Mouse (Mus musculus) T-helper 2 cell (primary cell): ENCODE data around the gene 4930596D02Rik.

ENCODE experiments used
- in situ Hi-C: fragments of 300-600 bp; cut with MboI, MseI; formaldehyde crosslinking; loops from one replicate; pipeline ENCODE4 v1.15.1; 2025; ENCODE audit warnings: high pct_unique_total_duplicates

The 4930596D02Rik gene

DNA sequence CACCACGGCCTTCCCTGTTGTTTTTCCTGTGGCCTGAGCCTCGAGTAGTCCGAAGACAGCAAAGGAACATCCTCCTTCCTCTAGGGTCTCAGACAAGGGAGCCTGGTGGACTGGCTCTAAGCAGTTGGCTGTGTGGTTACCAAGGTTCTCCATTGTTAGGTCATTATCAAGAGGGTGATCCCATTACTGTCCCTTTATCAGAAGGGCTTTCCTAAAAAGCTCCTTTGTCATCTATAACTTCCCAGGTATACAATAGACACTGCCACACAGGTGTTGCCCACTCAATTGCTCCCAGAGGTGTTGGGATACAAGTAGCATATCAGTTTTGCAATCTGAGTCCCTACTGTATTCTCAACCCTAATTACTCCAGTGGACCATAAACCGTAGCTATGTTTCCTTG is at the start of gene 4930596D02Rik:
4930596D02Rik (minus strand) TSS at position 101 of the 400 bp plus-strand sequence.
- in situ Hi-C loops = no loop called here

DNA sequence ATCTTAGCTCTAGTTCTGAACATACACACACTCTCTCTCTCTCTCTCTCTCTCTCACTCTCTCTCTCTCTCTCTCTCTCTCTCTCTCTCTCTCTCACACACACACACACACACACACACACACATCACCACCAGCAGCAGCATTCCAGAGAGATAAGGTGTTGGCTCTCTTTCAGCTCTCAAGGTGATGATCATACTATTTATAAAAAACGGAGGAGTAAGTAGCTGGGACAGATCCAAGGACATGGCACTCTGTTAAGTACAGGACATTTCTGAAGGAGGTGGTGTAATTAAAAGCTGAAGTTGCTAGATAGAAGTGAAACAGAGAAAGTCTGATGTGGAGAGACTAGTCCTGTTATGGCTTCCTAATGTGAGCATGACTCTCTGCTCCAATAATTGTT is 41.5 kb upstream of the 4930596D02Rik start:
- in situ Hi-C loops = loop anchor here (10.0 kb wide), 1 partner anchor 1432 kb away; no protein-coding TSS in a partner anchor

DNA sequence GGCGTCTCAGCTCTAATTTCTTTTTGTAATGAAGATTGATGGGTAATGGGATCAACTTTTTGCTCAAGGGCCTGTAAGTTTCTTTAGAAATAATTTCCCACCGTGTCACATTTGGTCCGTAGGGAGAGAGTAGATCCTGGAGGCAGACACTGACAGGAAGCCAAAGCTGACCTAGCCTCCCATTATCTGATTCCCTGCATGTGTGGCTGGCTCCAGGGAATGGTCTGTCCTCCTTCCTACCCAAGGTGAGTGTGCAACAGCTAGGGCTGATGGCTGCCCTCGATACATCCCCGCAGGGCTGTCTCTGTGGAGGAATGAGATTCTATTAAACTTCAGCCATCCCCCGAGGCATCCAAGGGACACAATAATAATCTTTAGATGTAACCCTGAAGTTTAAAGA is 33.5 kb upstream of the 4930596D02Rik start:
- in situ Hi-C loops = no loop called here

DNA sequence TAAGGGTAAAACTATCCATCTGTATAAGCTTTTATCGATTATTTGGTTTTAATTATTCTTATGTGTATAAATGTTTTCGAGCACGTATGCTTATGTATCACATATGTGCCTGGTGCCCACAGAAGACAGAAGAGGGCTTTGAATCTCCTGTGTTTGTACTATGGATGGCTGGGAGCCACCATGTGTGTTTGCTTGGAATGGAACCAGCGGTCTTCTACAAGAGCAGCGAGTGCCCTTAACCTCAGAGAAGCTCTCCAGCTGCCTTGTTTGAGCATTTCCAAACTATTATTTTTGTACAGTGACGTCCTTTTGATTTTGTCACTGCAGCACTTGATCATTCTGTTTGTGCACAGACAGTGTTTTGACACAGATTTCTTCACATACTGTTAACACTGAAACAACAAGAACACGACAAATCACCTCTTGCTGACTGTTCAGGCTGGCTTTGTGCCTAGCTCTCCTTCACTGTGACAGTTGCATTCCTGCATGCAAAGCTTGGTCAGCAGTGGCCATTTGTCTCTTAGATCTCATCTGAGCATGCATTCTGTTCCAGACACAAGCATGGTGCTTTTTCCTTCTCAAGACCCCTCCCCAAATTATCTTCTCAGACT is 30.4 kb upstream of the 4930596D02Rik start:
- in situ Hi-C loops = no loop called here

DNA sequence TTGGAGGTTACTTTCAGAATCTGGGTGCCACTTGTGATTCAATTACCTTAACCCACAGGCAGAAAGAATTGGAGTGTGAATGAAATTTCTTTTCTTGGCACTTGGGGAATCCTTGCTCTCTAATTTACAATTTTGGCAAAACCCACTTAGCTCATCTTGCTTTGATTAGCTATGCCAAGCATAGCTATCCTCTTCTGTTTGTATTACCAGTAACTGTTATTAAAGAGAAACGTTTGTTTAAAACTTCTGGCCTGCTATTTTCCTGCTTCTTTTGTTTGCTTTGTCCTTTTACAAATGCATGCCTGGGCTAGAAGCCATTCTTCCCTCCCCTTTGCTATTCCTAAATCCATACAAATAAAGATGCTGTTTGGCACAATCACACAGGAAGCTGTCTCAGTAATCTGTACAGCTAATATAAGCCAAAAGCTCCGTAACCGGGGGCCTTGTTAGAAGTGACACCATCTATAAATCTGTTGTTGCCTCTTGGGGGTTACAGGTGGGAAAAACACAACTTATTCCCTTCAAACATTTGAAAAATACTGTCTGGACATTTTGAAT is 19.0 kb downstream of the 4930596D02Rik start:
- in situ Hi-C loops = no loop called here

DNA sequence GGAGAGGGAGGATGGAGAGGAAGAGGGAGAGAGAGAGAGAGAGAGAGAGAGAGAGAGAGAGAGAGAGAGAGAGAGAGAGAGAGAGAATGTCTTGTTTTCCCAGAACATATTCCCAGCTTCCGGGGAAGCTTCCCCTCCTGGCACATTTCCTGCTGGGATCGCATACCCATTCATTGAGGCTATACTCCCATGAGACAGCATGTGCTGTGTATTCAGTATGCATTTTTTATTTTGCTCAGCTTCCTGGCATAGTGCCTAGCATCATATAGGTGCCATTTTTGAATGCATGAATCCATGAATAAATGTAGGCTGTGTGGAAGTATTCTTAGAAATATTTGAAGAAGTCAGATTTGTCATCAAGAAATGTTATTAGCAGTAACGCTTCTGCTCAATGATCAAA is 31.7 kb downstream of the 4930596D02Rik start:
- in situ Hi-C loops = no loop called here

DNA sequence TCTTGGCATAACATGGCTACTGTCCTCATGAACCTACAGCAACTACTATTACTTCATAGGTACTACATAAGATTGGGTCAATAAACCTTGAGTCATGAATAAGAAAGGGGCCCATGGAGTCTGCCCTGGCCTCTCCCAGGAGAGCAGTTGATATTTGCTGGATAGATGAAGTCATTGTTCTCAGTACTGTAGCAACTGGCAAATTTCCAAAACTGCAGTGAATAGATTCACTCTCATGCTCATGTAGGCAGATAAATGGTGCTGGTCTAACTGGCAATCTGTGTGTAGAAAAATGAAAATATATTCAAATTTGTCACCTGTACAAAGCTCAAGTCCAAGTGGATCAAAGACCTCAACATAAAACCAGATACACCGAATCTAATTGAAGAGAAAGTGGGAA is 38.5 kb downstream of the 4930596D02Rik start:
- in situ Hi-C loops = no loop called here
